Mouse (Mus musculus) neural tube, embryonic 15.5 days (tissue): Measurements from ENCODE around the gene Taar8c. TPM values are rescaled to one million over a fixed set of nuclear protein-coding genes. Genes with fewer than 3 reads are reported as not detected.

Experiments
- polyA plus RNA-seq: library from polyadenylated mRNA; unstranded; fragments of >200 nt; fragmentation: Nextera tagmentation; extraction: Ambion mirVana; gene quantifications from 2 replicates; pipeline ENCODE4 v1.2.1, GENCODE M21; 2015

Gene Taar8c
- polyA plus RNA-seq, 1 experiment from 2014 or later: not detected

Other genes with a start within 250 kb of the Taar8c start
- 0.32 and 0.61 TPM in 2 replicates for gene Vnn1, start 207.2 kb downstream of the Taar8c start, polyA plus RNA-seq
- gene Taar1, start 181.6 kb downstream of the Taar8c start, polyA plus RNA-seq: not detected in 2 replicates
- gene Taar2, start 163.3 kb downstream of the Taar8c start, polyA plus RNA-seq: not detected in 2 replicates
- gene Taar3, start 152.4 kb downstream of the Taar8c start, polyA plus RNA-seq: not detected in 2 replicates
- gene Taar4, start 141.4 kb downstream of the Taar8c start, polyA plus RNA-seq: not detected in 2 replicates
- gene Taar5, start 131.2 kb downstream of the Taar8c start, polyA plus RNA-seq: 0.18 TPM in 1 of 2 replicates, not detected in the other
- gene Taar6, start 116.3 kb downstream of the Taar8c start, polyA plus RNA-seq: not detected in 2 replicates
- not detected in 2 replicates for gene Taar7a, start 108.4 kb downstream of the Taar8c start, polyA plus RNA-seq
- gene Taar7b, start 102.0 kb downstream of the Taar8c start, polyA plus RNA-seq: not detected in 2 replicates
- not detected in 2 replicates for gene Taar7d, start 74.7 kb downstream of the Taar8c start, polyA plus RNA-seq
- not detected in 2 replicates for gene Taar7e, start 64.3 kb downstream of the Taar8c start, polyA plus RNA-seq
- not detected in 2 replicates for gene Taar7f, start 52.4 kb downstream of the Taar8c start, polyA plus RNA-seq
- not detected in 2 replicates for gene Taar8a, start 25.4 kb downstream of the Taar8c start, polyA plus RNA-seq
- gene Taar8b, start 9.6 kb downstream of the Taar8c start, polyA plus RNA-seq: not detected in 2 replicates
- not detected in 2 replicates for gene Taar9, start 7.6 kb upstream of the Taar8c start, polyA plus RNA-seq
- gene Stx7, start 47.4 kb upstream of the Taar8c start, polyA plus RNA-seq: 280 and 309 TPM in 2 replicates
- 8.6 and 9.0 TPM in 2 replicates for gene Moxd1, start 121.6 kb upstream of the Taar8c start, polyA plus RNA-seq